Mouse (Mus musculus) liver, embryonic 16.5 days (tissue): ENCODE measurements around the gene 4921539E11Rik. TPM values are rescaled to one million over a fixed set of nuclear protein-coding genes. Genes with fewer than 3 reads are reported as not detected.
A peak's percentile ranks its signal among the peaks of the same experiment; 100 is the strongest.

Source experiments
- ATAC-seq: fragments of 200-750 bp; cut with Nextera tagmentation; 2 replicates; pipeline ENCODE4 v1.8.0; 2017; ENCODE audit warnings: low read depth, mild to moderate bottlenecking, moderate number of reproducible peaks, moderate library complexity
- H3K27ac ChIP-seq: fragments of 300-500 bp; sonication (generic); 2 replicates; pipeline ENCODE4 v1.5.1; 2014; ENCODE audit warnings: mild to moderate bottlenecking, low read length
- H3K27me3 ChIP-seq: fragments of 300-500 bp; sonication (generic); 2 replicates; pipeline ENCODE4 v1.6.1; 2014; ENCODE audit warnings: low read depth, low read length, mixed read lengths; ENCODE audit not compliant: control insufficient read depth, insufficient read depth
- H3K36me3 ChIP-seq: fragments of 300-500 bp; sonication (generic); 2 replicates; pipeline ENCODE4 v1.6.1; 2014; ENCODE audit warnings: mild to moderate bottlenecking; ENCODE audit not compliant: control insufficient read depth, insufficient read depth
- H3K4me1 ChIP-seq: fragments of 300-500 bp; sonication (generic); 2 replicates; pipeline ENCODE4 v1.6.1; 2014; ENCODE audit warnings: low read depth, low read length, mixed read lengths; ENCODE audit not compliant: control insufficient read depth
- H3K4me2 ChIP-seq: fragments of 300-500 bp; sonication (generic); 2 replicates; pipeline ENCODE4 v1.6.1; 2014; ENCODE audit warnings: low read depth, low read length, mixed read lengths
- H3K4me3 ChIP-seq: fragments of 300-500 bp; sonication (generic); 2 replicates; pipeline ENCODE4 v1.5.1; 2014; ENCODE audit warnings: low read depth, mild to moderate bottlenecking, low read length
- H3K9ac ChIP-seq: fragments of 300-500 bp; sonication (generic); 2 replicates; pipeline ENCODE4 v1.6.1; 2014; ENCODE audit warnings: low read depth, low read length
- H3K9me3 ChIP-seq: fragments of 300-500 bp; sonication (generic); replicated peaks from 2 replicates; pipeline ENCODE4 v1.6.1; 2016; ENCODE audit warnings: low read length; ENCODE audit not compliant: control insufficient read depth
- WGBS: fragments of 180-500 bp; shearing (Covaris S2); extraction: QIAGEN DNeasy Blood & Tissue Kit; methylation state at CpG from one replicate; pipeline ENCODE4 v1.1.7; 2014; ENCODE audit not compliant: insufficient replicate concordance; 5-methylcytosine and 5-hydroxymethylcytosine counted together
- polyA plus RNA-seq: library from polyadenylated mRNA; unstranded; fragments of >200 nt; fragmentation: Nextera tagmentation; extraction: Ambion mirVana; gene quantifications from 2 replicates; pipeline ENCODE4 v1.2.1, GENCODE M21; 2015

Gene 4921539E11Rik
- polyA plus RNA-seq, 1 experiment from 2014 or later: not detected

DNA sequence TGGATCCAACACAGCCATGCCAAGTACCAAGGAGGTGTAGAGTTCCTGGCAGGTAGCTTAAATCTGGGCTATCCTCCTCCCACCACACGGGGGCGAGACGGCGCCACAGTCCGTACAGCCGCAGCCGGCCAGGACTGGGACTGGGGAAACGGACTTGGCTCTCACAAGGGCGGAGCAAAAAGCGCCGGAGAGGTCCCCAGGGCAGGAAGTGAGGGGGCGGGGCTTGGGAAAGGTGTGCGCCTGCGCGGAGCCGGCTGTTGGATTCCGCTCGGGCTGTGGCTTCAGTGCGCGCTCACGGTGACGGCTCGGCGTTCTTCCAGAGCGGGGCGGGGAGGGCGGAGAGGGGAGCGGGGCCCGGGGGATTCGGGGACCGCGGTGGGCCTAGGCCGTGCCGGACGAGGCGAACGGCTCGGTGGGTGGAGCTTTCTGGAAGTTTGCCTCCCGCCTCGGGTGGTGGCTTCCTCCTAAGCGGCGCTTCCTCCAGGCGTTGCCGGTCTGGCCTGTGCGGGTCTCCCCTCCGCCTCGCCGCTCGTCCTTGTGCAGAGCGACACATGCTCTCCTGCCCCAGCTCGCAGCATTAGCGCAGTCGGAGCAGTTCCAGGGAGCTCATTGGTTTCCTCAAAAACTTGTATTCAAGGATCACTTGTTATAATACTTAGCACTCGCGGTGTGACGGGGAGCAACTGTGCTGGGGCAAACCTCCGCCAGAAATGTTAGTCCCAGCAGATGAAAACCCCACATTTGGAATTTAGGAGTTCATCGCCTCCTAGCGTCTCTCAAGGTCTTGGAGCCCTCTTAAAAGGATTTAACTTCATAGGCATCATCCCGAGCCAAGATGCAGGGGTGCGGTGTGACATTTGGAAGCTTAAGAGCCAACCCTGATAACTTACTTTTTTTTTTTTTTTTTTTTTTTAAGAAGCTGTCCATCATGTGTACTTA lies 23.2 kb upstream of the 4921539E11Rik start, which contains the start of gene Oma1:
Gene Oma1, plus strand, starts transcription at position 226 of the 939 bp plus-strand sequence.
- Histone ChIP-seq H3K4me3 (peak within 1 kb of the TSS; percentile 78), H3K27ac (peak within 1 kb of the TSS; percentile 88), H3K36me3 (no peaks in the 10 kb centered on the region), H3K4me1 (peaks cover 2% of the 10 kb centered on the region), H3K9ac (peak within 1 kb of the TSS; percentile 83), H3K9me3 (no peaks in the 10 kb centered on the region), H3K27me3 (no peaks in the 10 kb centered on the region), H3K4me2 (peak within 1 kb of the TSS; percentile 93)
- WGBS: under 1% methylated on average over 56 of the region's 61 CpGs
- ATAC-seq: peak; percentile 99

DNA sequence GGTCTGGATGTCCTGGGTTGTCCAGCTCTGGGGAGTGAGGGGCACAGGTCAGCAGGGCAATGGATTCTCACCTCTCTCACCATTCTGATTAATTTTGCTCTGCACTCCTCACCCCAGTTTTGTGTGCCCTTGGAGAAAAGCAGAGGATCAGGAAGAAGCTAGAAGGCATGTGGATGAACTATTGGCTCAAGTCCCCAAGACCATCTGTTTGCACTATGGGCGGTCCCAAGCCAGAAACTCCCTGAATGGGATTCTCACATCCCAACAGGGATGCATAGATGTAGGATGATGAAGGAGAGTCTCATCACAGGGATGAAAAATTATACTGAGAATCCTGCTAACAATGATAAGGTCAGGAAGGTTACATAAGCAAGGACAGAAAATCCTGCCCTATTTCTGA lies 13.2 kb upstream of the 4921539E11Rik start:
- H3K4me2 ChIP-seq: no peak overlapping the region
- no peak overlapping the region for H3K27ac ChIP-seq
- 64% methylated on average over 1 of the region's 1 CpGs for WGBS
- H3K9me3 ChIP-seq: no peaks in the 10 kb centered on the region
- no peaks in the 10 kb centered on the region for H3K4me1 ChIP-seq
- no peak for ATAC-seq
- H3K4me3 ChIP-seq: no peak overlapping the region
- no peaks in the 10 kb centered on the region for H3K27me3 ChIP-seq
- no peaks in the 10 kb centered on the region for H3K36me3 ChIP-seq
- no peak overlapping the region for H3K9ac ChIP-seq

DNA sequence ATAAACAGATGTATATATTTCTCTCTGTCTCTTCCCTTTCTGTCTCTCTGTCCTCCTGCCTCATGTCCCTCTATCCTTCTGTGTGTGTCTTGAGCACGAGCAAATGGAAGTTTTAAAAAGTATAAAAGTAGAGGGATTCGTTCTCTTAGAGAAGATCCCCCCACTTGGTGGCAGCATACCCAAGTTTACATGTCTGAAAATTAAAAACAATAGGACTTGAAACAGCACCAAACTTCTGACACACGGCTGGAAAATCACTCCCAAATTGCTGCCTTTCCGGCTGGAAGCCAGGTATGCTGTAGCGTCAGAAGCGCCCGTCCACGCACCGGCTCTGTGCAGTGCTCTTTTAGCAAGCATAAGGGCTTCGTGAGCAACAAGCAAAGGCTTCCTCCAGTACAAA lies 8.7 kb upstream of the 4921539E11Rik start:
- H3K9me3 ChIP-seq: no peaks in the 10 kb centered on the region
- no peaks in the 10 kb centered on the region for H3K36me3 ChIP-seq
- H3K4me3 ChIP-seq: no peak overlapping the region
- H3K27me3 ChIP-seq: no peaks in the 10 kb centered on the region
- no peak overlapping the region for H3K27ac ChIP-seq
- H3K9ac ChIP-seq: no peak overlapping the region
- no peaks in the 10 kb centered on the region for H3K4me1 ChIP-seq
- ATAC-seq: no peak
- no peak overlapping the region for H3K4me2 ChIP-seq
- WGBS: 69% methylated on average over 10 of the region's 10 CpGs

DNA sequence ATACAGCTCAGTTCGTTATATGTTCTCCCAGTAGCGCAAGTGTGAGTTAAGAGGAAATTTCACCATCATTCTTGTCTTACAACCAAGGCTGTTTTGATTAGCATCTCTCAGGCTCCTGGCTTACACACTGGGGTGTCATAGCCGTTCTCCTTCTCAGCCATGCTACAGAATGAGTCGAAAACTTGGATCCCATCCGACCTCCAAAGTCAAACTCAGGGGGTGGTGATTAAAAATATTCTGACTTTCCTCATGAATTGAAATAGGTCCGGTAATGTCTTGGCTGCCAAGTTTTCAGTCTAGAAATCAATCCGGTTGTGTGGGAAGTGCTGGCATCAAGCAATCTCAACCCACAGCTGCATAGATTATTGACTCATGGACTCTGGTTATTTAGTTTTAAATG lies 2.3 kb downstream of the 4921539E11Rik start:
- Histone ChIP-seq H3K4me3 (no peak overlapping the region), H3K27ac (no peak overlapping the region), H3K9ac (no peak overlapping the region), H3K36me3 (no peaks in the 10 kb centered on the region), H3K9me3 (no peaks in the 10 kb centered on the region), H3K4me1 (no peaks in the 10 kb centered on the region), H3K27me3 (no peaks in the 10 kb centered on the region), H3K4me2 (no peak overlapping the region)
- 56% methylated on average over 7 of the region's 7 CpGs for WGBS
- ATAC-seq: no peak

DNA sequence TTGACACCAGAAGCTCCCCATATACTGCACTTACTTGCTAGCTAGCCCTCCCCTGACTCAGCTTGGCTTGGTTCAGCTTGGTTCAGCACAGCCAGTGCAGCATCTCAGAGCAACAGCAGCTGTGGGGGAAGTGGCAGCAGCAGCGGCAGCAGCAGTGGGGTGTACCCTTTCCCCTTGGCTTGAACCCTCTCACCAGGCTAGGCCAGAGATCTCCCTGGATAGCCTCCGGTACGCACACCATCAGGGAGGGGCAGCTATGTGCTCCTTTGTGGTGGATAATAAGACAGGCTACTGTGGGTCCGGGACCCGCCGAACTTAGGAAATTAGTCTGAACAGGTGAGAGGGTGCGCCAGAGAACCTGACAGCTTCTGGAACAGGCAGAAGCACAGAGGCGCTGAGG lies 17.6 kb downstream of the 4921539E11Rik start:
- H3K4me3 ChIP-seq: no peak overlapping the region
- H3K36me3 ChIP-seq: no peaks in the 10 kb centered on the region
- H3K27ac ChIP-seq: no peak overlapping the region
- no peak overlapping the region for H3K4me2 ChIP-seq
- no peaks in the 10 kb centered on the region for H3K4me1 ChIP-seq
- WGBS: 77% methylated on average over 7 of the region's 8 CpGs
- no peak overlapping the region for H3K9ac ChIP-seq
- no peak for ATAC-seq
- no peaks in the 10 kb centered on the region for H3K9me3 ChIP-seq
- no peaks in the 10 kb centered on the region for H3K27me3 ChIP-seq

DNA sequence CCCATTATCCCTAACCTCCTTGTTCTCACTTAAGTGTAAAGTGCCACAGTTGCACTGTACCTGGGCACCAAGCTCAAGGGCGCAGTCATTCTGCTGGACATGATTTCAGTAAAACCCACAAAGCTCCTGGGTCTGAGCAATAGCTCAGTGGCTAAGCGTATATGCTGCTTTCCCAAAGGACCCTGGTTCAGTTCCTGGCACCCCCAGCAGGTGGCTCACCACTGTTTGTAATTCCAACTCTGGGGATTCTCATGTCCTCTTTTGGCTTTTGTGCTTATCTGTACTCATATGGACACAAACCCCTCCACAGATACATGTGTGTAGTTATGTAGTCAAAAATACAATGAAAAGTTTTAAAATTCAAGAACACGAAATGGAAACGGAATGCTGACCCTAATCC lies 21.3 kb downstream of the 4921539E11Rik start:
- Histone ChIP-seq H3K9me3 (no peaks in the 10 kb centered on the region), H3K36me3 (no peaks in the 10 kb centered on the region), H3K9ac (no peak overlapping the region), H3K4me3 (no peak overlapping the region), H3K27me3 (no peaks in the 10 kb centered on the region), H3K4me1 (no peaks in the 10 kb centered on the region), H3K4me2 (no peak overlapping the region), H3K27ac (no peak overlapping the region)
- no peak for ATAC-seq
- 64% methylated on average over 4 of the region's 4 CpGs for WGBS

DNA sequence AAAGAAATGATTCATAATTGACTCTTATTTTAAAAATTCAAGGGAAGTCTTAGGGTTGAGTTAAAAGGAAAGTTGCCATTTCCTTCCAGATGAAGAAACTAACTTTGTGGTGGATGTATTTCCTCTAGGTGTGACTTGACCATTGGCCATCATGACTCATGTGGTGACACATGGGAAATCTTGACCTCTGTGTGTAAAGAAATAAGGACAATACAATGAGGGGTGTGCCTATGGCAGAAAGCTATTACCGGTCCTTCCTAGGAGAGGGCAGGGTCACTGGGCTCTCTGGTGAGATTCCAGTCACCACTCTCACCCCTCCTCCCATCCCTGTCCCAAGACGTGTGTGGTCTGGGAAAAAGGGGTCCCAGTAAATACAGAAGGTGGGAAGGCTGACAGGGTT lies 25.5 kb downstream of the 4921539E11Rik start:
- Histone ChIP-seq H3K36me3 (no peaks in the 10 kb centered on the region), H3K4me2 (no peak overlapping the region), H3K9me3 (no peaks in the 10 kb centered on the region), H3K4me3 (no peak overlapping the region), H3K27me3 (no peaks in the 10 kb centered on the region), H3K9ac (no peak overlapping the region), H3K27ac (no peak overlapping the region), H3K4me1 (peaks cover 2% of the 10 kb centered on the region; the same call in 1 of the 2 replicates)
- 24% methylated on average over 2 of the region's 2 CpGs for WGBS
- ATAC-seq: no peak

DNA sequence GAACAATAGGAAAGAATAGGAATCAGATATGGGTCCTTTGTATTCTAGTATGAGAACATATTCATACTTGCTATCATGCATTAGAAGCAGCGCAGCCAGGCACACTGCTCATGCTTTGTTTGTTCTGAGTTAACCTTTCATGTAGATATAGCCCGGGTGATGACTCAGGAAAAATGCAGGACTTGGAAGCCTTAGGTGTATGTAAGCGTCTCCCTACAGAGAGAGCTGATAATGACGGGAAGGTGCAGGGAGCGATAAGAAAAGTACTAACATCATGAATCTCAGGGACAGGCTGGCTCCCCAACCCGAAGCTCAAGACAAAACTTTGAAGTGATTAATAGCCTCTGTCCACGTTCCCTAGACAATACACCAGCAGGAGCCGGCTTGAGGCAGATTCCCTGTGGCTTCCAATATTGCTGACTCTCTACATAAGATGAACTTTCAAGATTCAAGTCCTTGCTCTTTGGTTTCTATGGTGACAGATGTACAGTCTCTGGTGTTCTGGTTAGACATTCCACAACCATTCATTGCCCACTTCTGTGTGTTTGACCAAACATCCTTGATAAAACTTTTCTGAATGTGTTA lies 26.8 kb downstream of the 4921539E11Rik start:
- H3K4me2 ChIP-seq: no peak overlapping the region
- no peaks in the 10 kb centered on the region for H3K36me3 ChIP-seq
- no peak overlapping the region for H3K9ac ChIP-seq
- 23% methylated on average over 8 of the region's 8 CpGs for WGBS
- H3K27ac ChIP-seq: no peak overlapping the region
- peaks cover 2% of the 10 kb centered on the region; the same call in 1 of the 2 replicates for H3K4me1 ChIP-seq
- no peak overlapping the region for H3K4me3 ChIP-seq
- no peaks in the 10 kb centered on the region for H3K9me3 ChIP-seq
- peak; percentile 39; the same call in 1 of the 2 replicates for ATAC-seq
- no peaks in the 10 kb centered on the region for H3K27me3 ChIP-seq

DNA sequence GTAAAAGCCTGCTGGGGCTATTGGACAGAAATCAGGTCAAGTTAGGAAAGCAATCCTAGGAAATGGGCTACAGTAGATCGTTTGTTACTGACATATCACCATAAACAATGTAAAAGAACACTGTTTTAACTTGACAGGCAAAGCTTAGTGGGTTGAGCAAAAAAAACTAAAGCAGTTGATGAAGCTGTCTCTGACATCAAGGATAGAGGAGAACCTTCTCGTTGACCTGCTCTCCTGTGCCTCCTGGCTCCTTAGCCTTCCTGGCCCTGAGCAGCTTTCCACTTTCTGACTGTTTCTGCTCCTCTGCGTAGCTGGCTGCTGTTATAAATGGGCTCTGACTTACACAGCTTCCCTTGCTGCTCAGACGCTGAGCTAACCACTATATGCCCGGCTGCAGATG lies 27.3 kb downstream of the 4921539E11Rik start:
- ATAC-seq: no peak
- H3K4me3 ChIP-seq: no peak overlapping the region
- H3K4me2 ChIP-seq: no peak overlapping the region
- no peak overlapping the region for H3K27ac ChIP-seq
- no peaks in the 10 kb centered on the region for H3K36me3 ChIP-seq
- no peak overlapping the region for H3K9ac ChIP-seq
- WGBS: 44% methylated on average over 5 of the region's 5 CpGs
- H3K9me3 ChIP-seq: no peaks in the 10 kb centered on the region
- H3K4me1 ChIP-seq: peaks cover 2% of the 10 kb centered on the region; the same call in 1 of the 2 replicates
- no peaks in the 10 kb centered on the region for H3K27me3 ChIP-seq
